Mouse (Mus musculus): ENCODE measurements around the gene Pank4. TPM values are rescaled to one million over a fixed set of nuclear protein-coding genes. Genes with fewer than 3 reads are reported as not detected.

The Pank4 gene
- polyA plus RNA-seq, 1 experiment from 2014 or later = 44.2 TPM

DNA sequence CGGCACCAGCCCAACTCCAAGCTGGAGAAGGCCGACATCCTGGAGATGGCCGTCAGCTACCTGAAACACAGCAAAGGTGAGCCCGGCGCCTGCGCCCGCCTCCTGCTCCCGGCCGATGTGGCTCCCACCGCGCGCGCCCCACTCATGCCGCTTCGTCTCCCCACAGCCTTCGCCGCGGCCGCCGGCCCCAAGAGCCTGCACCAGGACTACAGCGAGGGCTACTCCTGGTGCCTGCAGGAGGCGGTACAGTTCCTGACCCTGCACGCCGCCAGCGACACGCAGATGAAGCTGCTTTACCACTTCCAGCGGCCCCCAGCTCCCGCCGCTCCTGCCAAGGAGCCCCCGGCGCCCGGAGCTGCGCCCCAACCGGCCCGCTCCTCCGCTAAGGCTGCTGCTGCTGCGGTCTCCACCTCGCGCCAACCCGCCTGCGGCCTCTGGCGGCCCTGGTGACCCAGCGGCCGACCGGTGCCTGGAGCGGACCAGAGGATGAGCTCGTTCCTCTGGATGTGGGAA is 2.6 kb upstream of the Pank4 start:
- H3K27ac ChIP-seq (ENCODE audit: low read length) = no peak overlapping the region
- peak overlapping the region; percentile 60 for H3K9ac ChIP-seq (ENCODE audit: low read length)
- H3K36me3 ChIP-seq (ENCODE audit: control insufficient read depth, insufficient read depth) = no peaks in the 10 kb centered on the region
- H3K27me3 ChIP-seq (ENCODE audit: control insufficient read depth, insufficient read depth, low read length) = peaks cover 63% of the 10 kb centered on the region
- ATAC-seq (replicated peaks; ENCODE audit: extremely low read depth, insufficient read depth, low FRiP score) = no peak
- H3K9me3 ChIP-seq (replicated peaks; ENCODE audit: control insufficient read depth, low read length) = no peaks in the 10 kb centered on the region
- peak overlapping the region; percentile 83 for H3K4me2 ChIP-seq (ENCODE audit: low read depth, low read length)
- under 1% methylated on average over 47 of the region's 47 CpGs for WGBS
- peaks cover 43% of the 10 kb centered on the region for H3K4me1 ChIP-seq (ENCODE audit: control insufficient read depth, insufficient read depth, low read length)
- H3K4me3 ChIP-seq (ENCODE audit: low read length) = peak overlapping the region; percentile 58

DNA sequence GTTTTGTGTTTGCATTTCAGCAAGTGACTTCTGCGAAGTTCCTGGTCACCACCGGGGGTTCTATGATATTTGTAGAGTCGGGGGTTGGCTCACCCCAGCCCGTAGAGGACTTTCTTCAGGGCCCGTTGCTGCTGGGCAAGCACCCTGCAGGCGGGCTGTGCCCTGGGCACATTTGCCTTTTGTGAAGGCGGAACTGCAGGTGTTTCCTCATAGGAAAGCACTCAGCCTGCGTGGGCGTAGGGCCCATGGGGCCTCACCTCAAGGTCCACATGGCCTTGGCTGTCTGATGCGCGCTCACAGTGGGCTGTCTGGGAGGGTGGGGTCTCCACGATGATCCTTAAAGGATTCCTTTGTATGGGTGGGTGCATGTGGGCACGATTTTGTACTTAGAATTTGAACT is 2.0 kb upstream of the Pank4 start:
- Histone ChIP-seq H3K4me3 (ENCODE audit: low read length) (peak overlapping the region; percentile 58), H3K9ac (ENCODE audit: low read length) (peak overlapping the region; percentile 60), H3K36me3 (ENCODE audit: control insufficient read depth, insufficient read depth) (no peaks in the 10 kb centered on the region), H3K27ac (ENCODE audit: low read length) (no peak overlapping the region), H3K4me2 (ENCODE audit: low read depth, low read length) (peak overlapping the region; percentile 83; the same call in 1 of the 2 replicates), H3K27me3 (ENCODE audit: control insufficient read depth, insufficient read depth, low read length) (peaks cover 58% of the 10 kb centered on the region), H3K9me3 (replicated peaks; ENCODE audit: control insufficient read depth, low read length) (no peaks in the 10 kb centered on the region), H3K4me1 (ENCODE audit: control insufficient read depth, insufficient read depth, low read length) (peaks cover 48% of the 10 kb centered on the region)
- 29% methylated on average over 13 of the region's 13 CpGs for WGBS
- no peak for ATAC-seq (replicated peaks; ENCODE audit: extremely low read depth, insufficient read depth, low FRiP score)

- Histone ChIP-seq H3K9ac (ENCODE audit: low read length) (no peak overlapping the region), H3K27me3 (ENCODE audit: control insufficient read depth, insufficient read depth, low read length) (peaks cover 51% of the 10 kb centered on the region), H3K9me3 (replicated peaks; ENCODE audit: control insufficient read depth, low read length) (no peaks in the 10 kb centered on the region), H3K4me1 (ENCODE audit: control insufficient read depth, insufficient read depth, low read length) (peaks cover 50% of the 10 kb centered on the region), H3K4me3 (ENCODE audit: low read length) (no peak overlapping the region), H3K4me2 (ENCODE audit: low read depth, low read length) (no peak overlapping the region), H3K27ac (ENCODE audit: low read length) (no peak overlapping the region), H3K36me3 (ENCODE audit: control insufficient read depth, insufficient read depth) (no peaks in the 10 kb centered on the region)
- ATAC-seq (replicated peaks; ENCODE audit: extremely low read depth, insufficient read depth, low FRiP score) = no peak
- WGBS = 83% methylated on average over 7 of the region's 7 CpGs
Measured at GRCm38 (mm10) chr4:154962683-154963082, 1.2 kb upstream of the Pank4 start.

- H3K4me3 ChIP-seq (ENCODE audit: low read length) = peak overlapping the region; percentile 82
- 50% methylated on average over 11 of the region's 11 CpGs for WGBS
Measured at GRCm38 (mm10) chr4:154963190-154963836, 610 bp upstream of the Pank4 start.

GRCm38 (mm10) chr4:154964581-154965235 is 785 bp downstream of the Pank4 start:
- peak; percentile 17; the same call in 1 of the 2 replicates for ATAC-seq (replicated peaks; ENCODE audit: extremely low read depth, insufficient read depth, low FRiP score)
- WGBS = 1% methylated on average over 34 of the region's 36 CpGs

More at GRCm38 (mm10) chr4:154963190-154963836, 610 bp upstream of the Pank4 start:
- Histone ChIP-seq H3K36me3 (ENCODE audit: control insufficient read depth, insufficient read depth) (no peaks in the 10 kb centered on the region), H3K4me2 (ENCODE audit: low read depth, low read length) (peak overlapping the region; percentile 85), H3K9ac (ENCODE audit: low read length) (peak overlapping the region; percentile 88), H3K27me3 (ENCODE audit: control insufficient read depth, insufficient read depth, low read length) (peaks cover 46% of the 10 kb centered on the region), H3K9me3 (replicated peaks; ENCODE audit: control insufficient read depth, low read length) (no peaks in the 10 kb centered on the region), H3K27ac (ENCODE audit: low read length) (0 out of 2 replicates have a peak overlapping the region, but pooled peaks have one; percentile 85), H3K4me1 (ENCODE audit: control insufficient read depth, insufficient read depth, low read length) (peaks cover 50% of the 10 kb centered on the region)
- no peak for ATAC-seq (replicated peaks; ENCODE audit: extremely low read depth, insufficient read depth, low FRiP score)

GRCm38 (mm10) chr4:154965856-154966255 is 1.9 kb downstream of the Pank4 start:
- Histone ChIP-seq H3K9ac (ENCODE audit: low read length) (no peak overlapping the region; the same call in 1 of the 2 replicates), H3K27me3 (ENCODE audit: control insufficient read depth, insufficient read depth, low read length) (peaks cover 21% of the 10 kb centered on the region), H3K36me3 (ENCODE audit: control insufficient read depth, insufficient read depth) (peaks cover 20% of the 10 kb centered on the region), H3K27ac (ENCODE audit: low read length) (peak overlapping the region; percentile 66), H3K9me3 (replicated peaks; ENCODE audit: control insufficient read depth, low read length) (no peaks in the 10 kb centered on the region), H3K4me1 (ENCODE audit: control insufficient read depth, insufficient read depth, low read length) (peaks cover 43% of the 10 kb centered on the region), H3K4me3 (ENCODE audit: low read length) (no peak overlapping the region), H3K4me2 (ENCODE audit: low read depth, low read length) (peak overlapping the region; percentile 1; the same call in 1 of the 2 replicates)
- ATAC-seq (replicated peaks; ENCODE audit: extremely low read depth, insufficient read depth, low FRiP score) = no peak
- 55% methylated on average over 3 of the region's 3 CpGs for WGBS

More at GRCm38 (mm10) chr4:154964581-154965235, 785 bp downstream of the Pank4 start:
- Histone ChIP-seq H3K4me1 (ENCODE audit: control insufficient read depth, insufficient read depth, low read length) (peaks cover 48% of the 10 kb centered on the region), H3K9me3 (replicated peaks; ENCODE audit: control insufficient read depth, low read length) (no peaks in the 10 kb centered on the region), H3K27ac (ENCODE audit: low read length) (peak overlapping the region; percentile 85), H3K36me3 (ENCODE audit: control insufficient read depth, insufficient read depth) (peaks cover 8% of the 10 kb centered on the region), H3K4me2 (ENCODE audit: low read depth, low read length) (peak overlapping the region; percentile 85), H3K4me3 (ENCODE audit: low read length) (peak overlapping the region; percentile 82), H3K9ac (ENCODE audit: low read length) (peak overlapping the region; percentile 88), H3K27me3 (ENCODE audit: control insufficient read depth, insufficient read depth, low read length) (peaks cover 33% of the 10 kb centered on the region)

DNA sequence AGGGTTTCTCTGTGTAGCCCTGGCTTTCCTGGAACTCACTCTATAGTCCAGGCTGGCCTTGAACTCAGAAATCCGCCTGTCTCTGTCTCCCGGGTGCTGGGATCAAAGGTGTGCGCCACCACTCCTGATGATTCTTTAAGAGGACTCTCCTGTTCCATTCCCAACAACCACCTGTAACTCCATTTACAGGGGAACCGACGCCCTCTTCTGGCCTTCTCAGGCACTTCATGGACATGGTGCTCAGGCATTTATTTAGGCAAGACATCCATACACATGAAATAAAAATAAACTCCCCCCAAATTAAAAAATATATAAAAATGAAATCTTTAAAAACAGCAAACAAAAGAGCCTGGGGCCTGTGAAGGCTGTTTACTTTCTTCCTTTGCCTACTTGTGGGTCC is 3.2 kb downstream of the Pank4 start:
- Histone ChIP-seq H3K9me3 (replicated peaks; ENCODE audit: control insufficient read depth, low read length) (no peaks in the 10 kb centered on the region), H3K27me3 (ENCODE audit: control insufficient read depth, insufficient read depth, low read length) (peaks cover 8% of the 10 kb centered on the region), H3K36me3 (ENCODE audit: control insufficient read depth, insufficient read depth) (peaks cover 33% of the 10 kb centered on the region), H3K4me1 (ENCODE audit: control insufficient read depth, insufficient read depth, low read length) (peaks cover 36% of the 10 kb centered on the region), H3K4me3 (ENCODE audit: low read length) (no peak overlapping the region), H3K27ac (ENCODE audit: low read length) (no peak overlapping the region), H3K4me2 (ENCODE audit: low read depth, low read length) (no peak overlapping the region), H3K9ac (ENCODE audit: low read length) (no peak overlapping the region)
- WGBS = 67% methylated on average over 5 of the region's 5 CpGs
- ATAC-seq (replicated peaks; ENCODE audit: extremely low read depth, insufficient read depth, low FRiP score) = no peak

DNA sequence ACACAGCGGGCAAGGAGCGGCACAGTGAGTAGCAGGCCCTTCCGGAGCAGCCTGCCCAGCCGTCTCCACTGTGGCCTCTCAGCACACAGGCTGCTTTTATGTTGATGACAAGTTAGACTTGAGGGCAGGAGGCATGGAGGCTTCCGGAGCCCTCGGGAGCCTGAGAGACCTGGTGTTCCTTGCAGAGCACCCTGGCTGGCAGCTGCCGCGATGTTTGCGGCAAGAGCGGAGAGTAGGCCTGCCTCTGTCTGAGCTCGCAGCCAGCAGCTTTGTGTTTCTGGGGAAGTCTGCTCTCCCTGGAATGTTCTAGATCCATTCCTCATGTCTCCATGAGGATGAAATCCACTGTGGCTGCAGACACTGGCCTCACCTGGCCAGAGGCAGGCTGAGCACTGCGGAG is 8.6 kb downstream of the Pank4 start:
- Histone ChIP-seq H3K4me1 (ENCODE audit: control insufficient read depth, insufficient read depth, low read length) (peaks cover 6% of the 10 kb centered on the region), H3K36me3 (ENCODE audit: control insufficient read depth, insufficient read depth) (peaks cover 85% of the 10 kb centered on the region), H3K4me2 (ENCODE audit: low read depth, low read length) (no peak overlapping the region), H3K27ac (ENCODE audit: low read length) (no peak overlapping the region), H3K9me3 (replicated peaks; ENCODE audit: control insufficient read depth, low read length) (no peaks in the 10 kb centered on the region), H3K4me3 (ENCODE audit: low read length) (no peak overlapping the region), H3K9ac (ENCODE audit: low read length) (no peak overlapping the region), H3K27me3 (ENCODE audit: control insufficient read depth, insufficient read depth, low read length) (no peaks in the 10 kb centered on the region)
- no peak for ATAC-seq (replicated peaks; ENCODE audit: extremely low read depth, insufficient read depth, low FRiP score)
- WGBS = 94% methylated on average over 12 of the region's 12 CpGs

DNA sequence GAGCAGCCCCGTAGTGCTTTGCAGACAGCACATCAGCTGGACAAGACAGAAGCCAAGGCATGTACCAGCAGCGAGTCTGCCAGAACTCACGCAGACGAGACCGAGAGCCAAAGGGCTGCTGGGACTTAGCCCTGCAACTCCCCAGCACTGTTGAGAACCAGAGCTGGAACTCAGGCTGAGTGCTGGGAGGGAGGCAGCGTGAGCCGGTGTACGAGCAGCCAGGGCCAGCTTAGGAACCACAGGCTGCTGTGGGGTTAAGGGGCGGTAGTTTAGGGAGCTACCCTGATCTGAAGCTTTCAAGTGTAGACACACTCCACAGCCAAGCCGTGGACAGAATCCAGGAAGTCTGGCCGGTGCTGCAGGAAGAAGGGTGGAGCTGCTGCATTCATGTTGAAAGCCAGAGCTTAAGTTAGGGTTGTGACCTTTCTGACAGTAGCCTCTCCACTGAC is 10.3 kb downstream of the Pank4 start:
- Histone ChIP-seq H3K4me1 (ENCODE audit: control insufficient read depth, insufficient read depth, low read length) (no peaks in the 10 kb centered on the region), H3K27me3 (ENCODE audit: control insufficient read depth, insufficient read depth, low read length) (no peaks in the 10 kb centered on the region), H3K4me3 (ENCODE audit: low read length) (no peak overlapping the region), H3K27ac (ENCODE audit: low read length) (no peak overlapping the region), H3K4me2 (ENCODE audit: low read depth, low read length) (no peak overlapping the region), H3K9me3 (replicated peaks; ENCODE audit: control insufficient read depth, low read length) (no peaks in the 10 kb centered on the region), H3K36me3 (ENCODE audit: control insufficient read depth, insufficient read depth) (peaks cover 97% of the 10 kb centered on the region), H3K9ac (ENCODE audit: low read length) (no peak overlapping the region)
- WGBS = 74% methylated on average over 11 of the region's 11 CpGs
- ATAC-seq (replicated peaks; ENCODE audit: extremely low read depth, insufficient read depth, low FRiP score) = no peak
